Mouse (Mus musculus) thymus, adult 2 months (tissue): ENCODE results near the gene Cnep1r1.

Experiments
- CTCF ChIP-seq: fragments of 200-500 bp; IDR thresholded peaks from 2 replicates; pipeline ENCODE4 v1.5.1; 2012; ENCODE audit warnings: mild to moderate bottlenecking, control low read depth, low read length, moderate library complexity, borderline replicate concordance; ENCODE audit not compliant: control insufficient read depth, poor library complexity, insufficient read depth; ENCODE audit errors: extremely low read depth
- POLR2A ChIP-seq: fragments of 200-500 bp; IDR thresholded peaks from 2 replicates; pipeline ENCODE4 v1.6.1; 2012; ENCODE audit warnings: mild to moderate bottlenecking, low read length, control low read depth, moderate library complexity; ENCODE audit not compliant: control insufficient read depth, poor library complexity, insufficient read depth; ENCODE audit errors: extremely low read depth

- TF ChIP-seq CTCF (no peak), POLR2A (no peak)
These were observed 507 bp downstream of the Cnep1r1 start for GRCm38 (mm10) chr8:88119076-88119475.
